Mouse (Mus musculus) embryonic facial prominence, embryonic 15.5 days (tissue): ENCODE measurements at regions not wholly inside any gene's neighbourhood (a gene's known extent, or its start where the extent isn't known, plus 50 kb on each side); places are given as distances from the start of the nearest gene placed in this dataset.

ENCODE experiments used
- ATAC-seq: fragments of 200-750 bp; cut with Nextera tagmentation; 2 replicates; pipeline ENCODE4 v1.8.0; 2017; ENCODE audit warnings: low read depth, moderate TSS enrichment; ENCODE audit not compliant: insufficient number of reproducible peaks, low FRiP score, low TSS enrichment
- H3K27ac ChIP-seq: fragments of 300-500 bp; sonication (generic); replicated peaks from 2 replicates; pipeline ENCODE4 v1.5.1; 2015; ENCODE audit warnings: mild to moderate bottlenecking, inconsistent platforms
- H3K27me3 ChIP-seq: fragments of 300-500 bp; sonication (generic); 2 replicates; pipeline ENCODE4 v1.6.1; 2015; ENCODE audit warnings: inconsistent platforms
- H3K36me3 ChIP-seq: fragments of 300-500 bp; sonication (generic); 2 replicates; pipeline ENCODE4 v1.6.1; 2015; ENCODE audit warnings: mild to moderate bottlenecking, inconsistent platforms
- H3K4me1 ChIP-seq: fragments of 300-500 bp; sonication (generic); 2 replicates; pipeline ENCODE4 v1.6.1; 2015; ENCODE audit warnings: inconsistent platforms
- H3K4me2 ChIP-seq: fragments of 300-500 bp; sonication (generic); replicated peaks from 2 replicates; pipeline ENCODE4 v1.6.1; 2015; ENCODE audit warnings: mild to moderate bottlenecking, inconsistent platforms
- H3K4me3 ChIP-seq: fragments of 300-500 bp; sonication (generic); replicated peaks from 2 replicates; pipeline ENCODE4 v1.5.1; 2015; ENCODE audit warnings: mild to moderate bottlenecking, inconsistent platforms
- H3K9ac ChIP-seq: fragments of 300-500 bp; sonication (generic); 2 replicates; pipeline ENCODE4 v1.6.1; 2015; ENCODE audit warnings: inconsistent platforms
- H3K9me3 ChIP-seq: fragments of 300-500 bp; sonication (generic); replicated peaks from 2 replicates; pipeline ENCODE4 v1.6.1; 2016; ENCODE audit warnings: inconsistent platforms
- WGBS: fragments of 180-500 bp; shearing (Covaris S2); methylation state at CpG from one replicate; pipeline ENCODE4 v1.1.7; 2015; 5-methylcytosine and 5-hydroxymethylcytosine counted together

- WGBS = 43% methylated on average over 4 of the region's 4 CpGs
- no peak for ATAC-seq
- Histone ChIP-seq H3K4me3 (no peak overlapping the region), H3K9me3 (no peaks in the 10 kb centered on the region), H3K27ac (no peak overlapping the region), H3K4me1 (peaks cover 11% of the 10 kb centered on the region; the same call in 1 of the 2 replicates), H3K9ac (no peak overlapping the region), H3K36me3 (no peaks in the 10 kb centered on the region), H3K4me2 (no peak overlapping the region), H3K27me3 (no peaks in the 10 kb centered on the region)
Measured at GRCm38 (mm10) chr2:28141975-28142374, 50.8 kb upstream of the Olfm1 start.

- ATAC-seq = no peak
- H3K4me2 ChIP-seq = no peak overlapping the region
- no peak overlapping the region for H3K27ac ChIP-seq
- H3K36me3 ChIP-seq = no peaks in the 10 kb centered on the region
- 48% methylated on average over 4 of the region's 4 CpGs for WGBS
- H3K4me1 ChIP-seq = peaks cover 11% of the 10 kb centered on the region; the same call in 1 of the 2 replicates
- no peaks in the 10 kb centered on the region for H3K27me3 ChIP-seq
- H3K9ac ChIP-seq = no peak overlapping the region
- no peaks in the 10 kb centered on the region for H3K9me3 ChIP-seq
- H3K4me3 ChIP-seq = no peak overlapping the region
Measured at GRCm38 (mm10) chr2:28141556-28141955, 51.2 kb upstream of the Olfm1 start.

- Histone ChIP-seq H3K9me3 (no peaks in the 10 kb centered on the region), H3K9ac (no peak overlapping the region), H3K36me3 (no peaks in the 10 kb centered on the region), H3K27ac (peak overlapping the region; percentile 6; the same call in 1 of the 2 replicates), H3K4me2 (no peak overlapping the region), H3K4me1 (peaks cover 11% of the 10 kb centered on the region; the same call in 1 of the 2 replicates), H3K4me3 (no peak overlapping the region), H3K27me3 (no peaks in the 10 kb centered on the region)
- ATAC-seq = peak; percentile 48
- 43% methylated on average over 6 of the region's 6 CpGs for WGBS
Measured at GRCm38 (mm10) chr2:28138583-28138982, 53.9 kb upstream of the Fcnb start.

- 86% methylated on average over 1 of the region's 1 CpGs for WGBS
Measured at GRCm38 (mm10) chr2:28134605-28135004, 49.9 kb upstream of the Fcnb start.

More at GRCm38 (mm10) chr2:28134605-28135004, 49.9 kb upstream of the Fcnb start:
- H3K4me2 ChIP-seq = no peak overlapping the region
- no peak for ATAC-seq
- no peak overlapping the region for H3K27ac ChIP-seq
- peaks cover 11% of the 10 kb centered on the region; the same call in 1 of the 2 replicates for H3K4me1 ChIP-seq
- H3K9me3 ChIP-seq = no peaks in the 10 kb centered on the region
- no peaks in the 10 kb centered on the region for H3K27me3 ChIP-seq
- no peak overlapping the region for H3K9ac ChIP-seq
- H3K36me3 ChIP-seq = no peaks in the 10 kb centered on the region
- no peak overlapping the region for H3K4me3 ChIP-seq
